Mouse (Mus musculus) ES-E14 (cell line): ENCODE data around the gene Slc16a10. TPM values are rescaled to one million over a fixed set of nuclear protein-coding genes. Genes with fewer than 3 reads are reported as not detected.
"Not testable (repeated sequence)": the region's sequence is repeated elsewhere in the genome, so short reads cannot be mapped to it uniquely, and the experiment has no call there.

ENCODE experiments used
- DNase-seq: peaks from one replicate; pipeline ENCODE4 v3.0.0-alpha.2; 2013; ENCODE audit warnings: low read depth, low spot score
- H3K27ac ChIP-seq: 2 replicates; pipeline ENCODE4 v1.5.1; 2012; ENCODE audit warnings: low read depth, mild to moderate bottlenecking, low read length, moderate library complexity, mixed read lengths; ENCODE audit not compliant: poor library complexity, insufficient read depth, severe bottlenecking
- H3K36me3 ChIP-seq: 2 replicates; pipeline ENCODE4 v1.6.1; 2012; ENCODE audit warnings: mild to moderate bottlenecking, low read length, moderate library complexity, mixed read lengths; ENCODE audit not compliant: control insufficient read depth, poor library complexity, insufficient read depth, severe bottlenecking
- H3K4me1 ChIP-seq, 2 experiments: fragments of 150-350 bp in 1 of 2; sonication (generic) in 1 of 2; 2 replicates each; pipeline ENCODE4 v1.6.1; 2012; ENCODE audit warnings: low read length in 2 of 2, mild to moderate bottlenecking in 1 of 2, mixed read lengths in 1 of 2; ENCODE audit not compliant: control insufficient read depth in 2 of 2, insufficient read depth in 2 of 2, poor library complexity in 1 of 2
- H3K4me3 ChIP-seq, 2 experiments: fragments of 150-350 bp in 1 of 2; sonication (generic) in 1 of 2; 2 replicates each; pipeline ENCODE4 v1.5.1; 2012; ENCODE audit warnings: low read length in 2 of 2, low read depth in 1 of 2, mild to moderate bottlenecking in 1 of 2, mixed read lengths in 1 of 2; ENCODE audit not compliant: insufficient read depth in 1 of 2, poor library complexity in 1 of 2, severe bottlenecking in 1 of 2
- H3K9ac ChIP-seq: 2 replicates; pipeline ENCODE4 v1.6.1; 2012; ENCODE audit warnings: low read depth, mild to moderate bottlenecking, low read length, mixed read lengths; ENCODE audit not compliant: poor library complexity, insufficient read depth, severe bottlenecking
- H3K9me3 ChIP-seq: fragments of 150-350 bp; sonication (generic); 2 replicates; pipeline ENCODE4 v1.6.1; 2012; ENCODE audit warnings: low read depth, mild to moderate bottlenecking, low read length; ENCODE audit not compliant: control insufficient read depth, insufficient read depth
- CHD2 ChIP-seq: IDR thresholded peaks from 2 replicates; pipeline ENCODE4 v1.6.1; 2014; ENCODE audit warnings: mild to moderate bottlenecking, low read depth, low read length, inconsistent platforms
- HCFC1 ChIP-seq: IDR thresholded peaks from 2 replicates; pipeline ENCODE4 v1.6.1; 2012; ENCODE audit warnings: low read length, inconsistent platforms, borderline replicate concordance; ENCODE audit not compliant: insufficient read depth
- MAFK ChIP-seq: IDR thresholded peaks from 2 replicates; pipeline ENCODE4 v1.6.1; 2014; ENCODE audit warnings: mild to moderate bottlenecking, low read depth, low read length, inconsistent platforms; ENCODE audit not compliant: insufficient read depth
- ZC3H11A ChIP-seq: IDR thresholded peaks from 2 replicates; pipeline ENCODE4 v1.6.1; 2012; ENCODE audit warnings: low read depth, mild to moderate bottlenecking, inconsistent platforms, low read length, borderline replicate concordance
- ZNF384 ChIP-seq: IDR thresholded peaks from 2 replicates; pipeline ENCODE4 v1.6.1; 2012; ENCODE audit warnings: low read depth, low read length, inconsistent platforms
- in situ Hi-C, 2 experiments: fragments of 600-800 bp; cut with MboI; formaldehyde crosslinking; loops; one replicate each; pipeline ENCODE4 v1.15.1; 2025; ENCODE audit warnings: low sequenced_read_pairs in 2 of 2, inconsistent platforms in 1 of 2; ENCODE audit not compliant: unreplicated experiment in 2 of 2
- total RNA-seq: library from RNA; depleted of rRNA; stranded (reverse); fragments of 300-350 nt; gene quantifications from 2 replicates; pipeline ENCODE4 v1.2.3, GENCODE M21; 2012

The Slc16a10 gene
- total RNA-seq, 1 experiment = 6.2 TPM

DNA sequence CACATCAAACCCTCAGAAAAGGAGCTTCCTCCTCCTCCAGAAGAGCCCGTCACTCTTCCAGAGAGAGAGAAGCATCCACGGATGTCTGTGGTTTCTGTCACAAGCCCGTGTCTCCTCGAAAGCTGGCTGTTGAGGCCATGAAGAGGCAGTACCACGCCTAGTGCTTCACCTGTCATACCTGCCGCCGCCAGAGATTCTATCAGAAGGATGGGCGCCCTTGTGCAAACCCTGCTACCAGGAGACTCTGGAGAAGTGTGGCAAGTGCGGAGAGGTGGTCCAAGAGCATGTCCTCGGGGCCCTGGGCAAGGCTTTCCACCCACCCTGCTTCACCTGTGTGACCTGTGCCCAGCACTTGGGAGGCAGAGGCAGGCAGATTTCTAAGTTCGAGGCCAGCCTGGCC lies 132.5 kb downstream of the Slc16a10 start:
- H3K36me3 ChIP-seq = no peaks in the 10 kb centered on the region
- no peak for TF ChIP-seq HCFC1
- no peak for TF ChIP-seq MAFK
- no peak for TF ChIP-seq ZNF384
- no peak for TF ChIP-seq CHD2
- no peak for TF ChIP-seq ZC3H11A
- H3K4me3 ChIP-seq = no peak overlapping the region
- H3K4me1 ChIP-seq = peaks cover 2 to 5% of the 10 kb centered on the region in 2 experiments; a peak in 2 of 4 replicates
- no peak overlapping the region for H3K27ac ChIP-seq
- in situ Hi-C loops = no loop called here
- DNase-seq = no peak
- no peak overlapping the region for H3K9ac ChIP-seq
- no peaks in the 10 kb centered on the region for H3K9me3 ChIP-seq

DNA sequence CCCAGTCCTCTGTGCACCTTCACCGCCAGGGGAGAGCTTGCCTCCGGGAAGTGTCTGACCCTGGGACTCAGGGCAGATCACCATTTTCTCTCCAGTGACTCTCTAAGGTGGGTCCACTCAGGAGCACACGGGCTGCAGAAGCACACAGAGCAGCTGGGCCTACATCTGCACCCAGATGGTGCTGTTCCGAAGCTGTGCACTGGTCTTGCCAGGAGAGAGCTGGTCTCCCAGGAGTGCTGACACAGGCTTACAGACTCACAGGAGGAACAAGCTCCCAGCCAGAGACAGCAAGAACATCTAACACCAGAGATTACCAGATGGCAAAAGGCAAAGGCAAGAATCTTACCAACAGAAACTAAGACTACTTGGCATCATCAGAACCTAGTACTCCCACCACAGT lies 133.2 kb downstream of the Slc16a10 start:
- H3K9me3 ChIP-seq, H3K4me3 ChIP-seq, H3K9ac ChIP-seq, H3K27ac ChIP-seq, H3K4me1 ChIP-seq, DNase-seq, in situ Hi-C loops, H3K36me3 ChIP-seq: not testable (repeated sequence)

DNA sequence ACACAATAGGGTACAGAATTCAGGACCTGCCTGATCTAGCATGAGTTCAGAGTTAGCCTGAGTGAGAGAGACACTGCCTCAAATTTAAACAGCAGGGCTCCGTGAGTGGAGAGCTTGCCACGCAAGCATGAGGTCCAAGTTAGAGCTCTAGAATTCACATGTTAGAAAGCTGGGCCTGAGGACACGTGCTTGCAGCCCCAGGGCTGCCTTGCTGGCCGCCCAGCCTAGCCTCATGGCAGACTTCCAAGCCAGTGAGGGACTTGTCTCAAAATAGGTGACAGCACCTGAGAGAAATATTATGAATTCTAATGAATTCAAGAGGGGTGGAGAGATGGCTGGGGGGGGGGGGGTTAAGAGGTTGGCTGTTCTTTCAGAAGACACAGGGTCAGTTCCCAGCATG lies 134.1 kb downstream of the Slc16a10 start:
- H3K4me1 ChIP-seq = peaks cover 2 to 5% of the 10 kb centered on the region in 2 experiments; a peak in 2 of 4 replicates
- DNase-seq = no peak
- in situ Hi-C loops = no loop called here

DNA sequence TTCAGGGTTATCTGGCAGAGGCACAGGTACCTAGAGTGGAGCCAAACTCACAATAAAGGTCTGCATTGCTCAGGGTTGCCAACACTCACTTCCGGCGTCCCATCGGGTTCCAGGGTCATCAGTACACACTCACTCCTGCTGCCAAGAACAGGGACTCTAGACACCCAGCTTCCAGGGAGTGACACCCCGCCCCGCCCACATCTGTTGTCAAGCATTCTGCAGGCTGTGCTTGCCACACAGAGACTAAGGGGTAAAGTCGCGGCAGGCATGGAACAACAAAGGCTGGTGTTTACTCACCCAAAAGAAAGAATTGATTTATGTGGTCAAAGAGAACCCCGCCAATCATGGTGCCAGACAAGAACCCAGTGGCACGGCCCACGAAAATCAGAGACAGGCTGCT lies 135.1 kb downstream of the Slc16a10 start:
- in situ Hi-C loops = no loop called here
- TF ChIP-seq CHD2 = no peak
- TF ChIP-seq HCFC1 = no peak
- TF ChIP-seq ZC3H11A = no peak
- TF ChIP-seq ZNF384 = no peak
- TF ChIP-seq MAFK = no peak
- Histone ChIP-seq H3K4me3 (peak overlapping the region; percentile 13 to 44; a peak in 1 of 4 replicates), H3K27ac (no peak overlapping the region), H3K4me1 (peaks cover 2 to 5% of the 10 kb centered on the region in 2 experiments; a peak in 2 of 4 replicates), H3K9ac (no peak overlapping the region), H3K36me3 (no peaks in the 10 kb centered on the region), H3K9me3 (no peaks in the 10 kb centered on the region)
- DNase-seq = no peak

More for the DNA sequence above, 134.1 kb downstream of the Slc16a10 start:
- no peak overlapping the region for H3K4me3 ChIP-seq
- H3K27ac ChIP-seq = no peak overlapping the region
- TF ChIP-seq HCFC1 = no peak
- TF ChIP-seq ZC3H11A = no peak
- no peak for TF ChIP-seq CHD2
- no peak for TF ChIP-seq ZNF384
- no peak for TF ChIP-seq MAFK
- no peak overlapping the region for H3K9ac ChIP-seq
- H3K36me3 ChIP-seq = no peaks in the 10 kb centered on the region
- H3K9me3 ChIP-seq = no peaks in the 10 kb centered on the region

DNA sequence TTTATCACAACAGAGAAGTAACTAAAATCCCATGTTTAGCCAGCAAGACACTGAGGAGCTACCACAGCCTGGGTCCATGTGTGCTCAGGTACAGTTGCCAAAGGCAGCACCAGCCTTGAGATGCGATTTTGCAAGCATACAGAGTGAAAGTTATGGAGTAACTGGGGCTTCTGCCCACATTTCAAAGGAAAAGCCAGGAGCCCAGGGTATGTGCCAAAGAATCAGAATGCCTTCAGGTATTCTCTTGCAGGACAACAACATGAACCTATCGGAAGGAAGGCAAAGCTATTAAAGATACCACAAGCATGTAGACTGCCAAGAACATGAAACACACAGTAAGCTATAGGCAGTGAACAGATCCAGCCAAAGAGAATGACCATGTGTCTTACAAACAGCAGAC lies 141.3 kb downstream of the Slc16a10 start:
- Histone ChIP-seq H3K4me1 (peaks cover 0 to 2% of the 10 kb centered on the region in 2 experiments; a peak in 2 of 4 replicates), H3K4me3 (no peak overlapping the region), H3K9ac (no peak overlapping the region), H3K27ac (no peak overlapping the region), H3K9me3 (no peaks in the 10 kb centered on the region), H3K36me3 (no peaks in the 10 kb centered on the region)
- in situ Hi-C loops = no loop called here
- TF ChIP-seq CHD2 (no peak), HCFC1 (no peak), MAFK (no peak), ZC3H11A (no peak), ZNF384 (no peak)
- no peak for DNase-seq
